Mouse (Mus musculus): Measurements from ENCODE around the gene Unc119b. TPM values are rescaled to one million over a fixed set of nuclear protein-coding genes. Genes with fewer than 3 reads are reported as not detected.

Unc119b gene
- polyA plus RNA-seq, 1 experiment from 2014 or later, result 81.2 TPM

DNA sequence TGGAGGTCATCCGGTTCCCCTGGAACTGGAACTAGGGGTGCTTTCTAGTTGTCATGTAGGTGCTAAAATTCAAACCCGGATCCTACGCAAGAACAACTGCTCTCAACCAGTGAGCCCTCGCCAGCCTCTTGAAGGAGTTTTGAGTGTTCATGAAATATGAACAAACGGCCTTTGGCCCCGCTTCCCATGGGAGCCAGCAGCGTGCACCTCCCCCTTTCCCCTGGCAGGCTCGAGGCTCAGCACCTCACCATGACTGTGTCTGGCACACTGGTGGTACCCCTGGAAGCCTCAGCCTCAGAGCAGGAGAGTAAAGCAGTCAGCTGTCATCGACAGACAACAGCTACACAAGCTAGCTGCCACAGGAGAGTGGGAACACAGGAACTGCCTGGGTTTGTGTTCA is 34.8 kb downstream of the Unc119b start:
- H3K4me3 ChIP-seq (ENCODE audit: low read depth, low read length), result no peak overlapping the region
- no peaks in the 10 kb centered on the region for H3K9me3 ChIP-seq (ENCODE audit: control insufficient read depth, low read length)
- no peak overlapping the region for H3K4me2 ChIP-seq (ENCODE audit: low read depth, low read length, severe bottlenecking)
- DNase-seq (ENCODE audit: low spot score) (no peak), ATAC-seq (replicated peaks; ENCODE audit: low FRiP score) (no peak)
- H3K27ac ChIP-seq (ENCODE audit: low read depth, low read length), result no peak overlapping the region
- H3K9ac ChIP-seq (ENCODE audit: low read length), result no peak overlapping the region
- 95% methylated on average over 9 of the region's 9 CpGs for WGBS
- no peaks in the 10 kb centered on the region for H3K27me3 ChIP-seq (ENCODE audit: control insufficient read depth, insufficient read depth, low read length)
- H3K36me3 ChIP-seq (ENCODE audit: control insufficient read depth, insufficient read depth, low read length), result peaks cover 11% of the 10 kb centered on the region
- H3K4me1 ChIP-seq (replicated peaks; ENCODE audit: control insufficient read depth, insufficient read depth, low read length), result no peaks in the 10 kb centered on the region

DNA sequence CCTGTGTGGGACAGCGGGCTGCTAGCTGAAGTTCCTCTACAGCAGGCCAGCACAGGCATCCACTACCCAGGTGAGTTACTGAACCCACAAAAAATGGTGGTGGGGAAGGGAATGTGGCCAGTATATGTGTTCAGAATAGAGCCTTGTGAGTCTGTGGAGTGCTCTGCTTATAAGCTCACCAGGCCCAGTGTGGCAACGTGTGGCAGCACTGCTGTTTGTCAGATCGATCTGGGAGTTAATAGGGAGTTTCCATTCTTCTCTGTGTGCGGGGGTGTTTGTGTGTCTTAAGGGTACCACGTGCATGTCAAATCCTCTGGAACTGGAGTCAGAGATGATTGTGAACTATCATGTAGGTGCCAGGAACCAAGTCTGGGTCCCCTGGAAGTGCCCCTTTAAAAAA is 35.2 kb downstream of the Unc119b start:
- WGBS, result 91% methylated on average over 5 of the region's 5 CpGs
- DNase-seq (ENCODE audit: low spot score), result no peak
- Histone ChIP-seq H3K4me3 (ENCODE audit: low read depth, low read length) (no peak overlapping the region), H3K9ac (ENCODE audit: low read length) (no peak overlapping the region), H3K27ac (ENCODE audit: low read depth, low read length) (no peak overlapping the region), H3K9me3 (ENCODE audit: control insufficient read depth, low read length) (no peaks in the 10 kb centered on the region), H3K36me3 (ENCODE audit: control insufficient read depth, insufficient read depth, low read length) (peaks cover 11% of the 10 kb centered on the region), H3K27me3 (ENCODE audit: control insufficient read depth, insufficient read depth, low read length) (no peaks in the 10 kb centered on the region), H3K4me1 (replicated peaks; ENCODE audit: control insufficient read depth, insufficient read depth, low read length) (no peaks in the 10 kb centered on the region), H3K4me2 (ENCODE audit: low read depth, low read length, severe bottlenecking) (no peak overlapping the region)
- ATAC-seq (replicated peaks; ENCODE audit: low FRiP score), result no peak

DNA sequence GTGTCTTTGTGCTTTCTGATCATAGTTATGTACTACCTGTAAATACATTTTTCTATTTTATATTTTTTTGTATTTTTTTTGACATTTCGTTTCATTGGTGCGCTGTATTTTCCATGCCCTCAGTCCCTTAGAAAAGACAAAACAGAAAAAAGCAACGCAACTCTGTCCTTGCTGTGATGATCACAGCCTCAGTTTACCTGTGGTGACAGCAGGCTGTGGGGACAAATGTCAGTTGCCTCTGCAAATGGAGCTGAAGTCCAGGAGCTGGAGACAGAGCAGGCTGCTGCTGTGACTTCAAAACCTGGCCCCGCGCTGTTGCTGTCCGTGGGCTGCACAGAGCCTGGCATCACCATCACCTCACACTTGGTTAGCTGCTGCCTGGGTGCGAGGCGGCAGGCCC is 36.6 kb downstream of the Unc119b start, which contains the start of gene Gm10401:
Gene Gm10401, minus strand, starts transcription at position 101 of the 400 bp plus-strand sequence.
- H3K27ac ChIP-seq (ENCODE audit: low read depth, low read length), result no peak within 1 kb of the TSS
- no peaks in the 10 kb centered on the region for H3K4me1 ChIP-seq (replicated peaks; ENCODE audit: control insufficient read depth, insufficient read depth, low read length)
- no peak for ATAC-seq (replicated peaks; ENCODE audit: low FRiP score)

DNA sequence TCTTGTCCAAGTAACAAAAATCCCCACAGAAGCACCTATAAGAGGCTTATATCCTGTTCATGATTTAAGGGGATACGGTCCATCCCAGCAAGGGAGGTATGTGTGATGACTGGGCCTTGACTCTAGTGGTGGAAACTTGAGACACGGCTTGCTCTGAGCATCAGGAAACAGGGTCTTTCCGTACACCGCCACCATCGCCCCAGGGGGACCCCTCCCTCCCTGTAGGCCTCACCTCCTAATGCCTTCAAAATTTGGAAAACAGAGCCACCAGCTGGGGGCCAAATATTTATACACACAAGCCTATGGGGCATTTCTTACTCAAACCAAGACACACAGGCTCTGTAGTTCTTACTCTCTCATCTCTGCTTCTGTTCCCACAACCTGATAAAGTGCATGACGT is 43.0 kb downstream of the Unc119b start:
- Histone ChIP-seq H3K4me2 (ENCODE audit: low read depth, low read length, severe bottlenecking) (no peak overlapping the region), H3K4me1 (replicated peaks; ENCODE audit: control insufficient read depth, insufficient read depth, low read length) (no peaks in the 10 kb centered on the region), H3K9me3 (ENCODE audit: control insufficient read depth, low read length) (no peaks in the 10 kb centered on the region), H3K9ac (ENCODE audit: low read length) (no peak overlapping the region), H3K27ac (ENCODE audit: low read depth, low read length) (no peak overlapping the region), H3K36me3 (ENCODE audit: control insufficient read depth, insufficient read depth, low read length) (peaks cover 12% of the 10 kb centered on the region), H3K27me3 (ENCODE audit: control insufficient read depth, insufficient read depth, low read length) (no peaks in the 10 kb centered on the region), H3K4me3 (ENCODE audit: low read depth, low read length) (no peak overlapping the region)
- ATAC-seq (replicated peaks; ENCODE audit: low FRiP score), result no peak
- WGBS, result 86% methylated on average over 6 of the region's 6 CpGs
- DNase-seq (ENCODE audit: low spot score), result no peak

More for the DNA sequence above, 36.6 kb downstream of the Unc119b start, which contains the start of gene Gm10401:
- no peak for DNase-seq (ENCODE audit: low spot score)
- Histone ChIP-seq H3K27me3 (ENCODE audit: control insufficient read depth, insufficient read depth, low read length) (no peaks in the 10 kb centered on the region), H3K4me3 (ENCODE audit: low read depth, low read length) (no peak within 1 kb of the TSS), H3K9ac (ENCODE audit: low read length) (no peak within 1 kb of the TSS), H3K9me3 (ENCODE audit: control insufficient read depth, low read length) (no peaks in the 10 kb centered on the region), H3K4me2 (ENCODE audit: low read depth, low read length, severe bottlenecking) (no peak within 1 kb of the TSS), H3K36me3 (ENCODE audit: control insufficient read depth, insufficient read depth, low read length) (peaks cover 11% of the 10 kb centered on the region)
- 97% methylated on average over 8 of the region's 8 CpGs for WGBS

- Histone ChIP-seq H3K4me3 (ENCODE audit: low read depth, low read length) (no peak overlapping the region), H3K27me3 (ENCODE audit: control insufficient read depth, insufficient read depth, low read length) (no peaks in the 10 kb centered on the region), H3K4me2 (ENCODE audit: low read depth, low read length, severe bottlenecking) (no peak overlapping the region), H3K36me3 (ENCODE audit: control insufficient read depth, insufficient read depth, low read length) (peaks cover 9% of the 10 kb centered on the region; the same call in 1 of the 2 replicates), H3K9me3 (ENCODE audit: control insufficient read depth, low read length) (no peaks in the 10 kb centered on the region), H3K9ac (ENCODE audit: low read length) (no peak overlapping the region), H3K27ac (ENCODE audit: low read depth, low read length) (no peak overlapping the region), H3K4me1 (replicated peaks; ENCODE audit: control insufficient read depth, insufficient read depth, low read length) (no peaks in the 10 kb centered on the region)
- ATAC-seq (replicated peaks; ENCODE audit: low FRiP score) (no peak), DNase-seq (ENCODE audit: low spot score) (no peak)
- 80% methylated on average over 3 of the region's 3 CpGs for WGBS
Observed at GRCm38 (mm10) chr5:115091015-115091414, 43.8 kb downstream of the Unc119b start.

GRCm38 (mm10) chr5:115089592-115090268 is 45.0 kb downstream of the Unc119b start:
- DNase-seq (ENCODE audit: low spot score) (no peak), ATAC-seq (replicated peaks; ENCODE audit: low FRiP score) (no peak)
- Histone ChIP-seq H3K4me3 (ENCODE audit: low read depth, low read length) (no peak overlapping the region), H3K27ac (ENCODE audit: low read depth, low read length) (no peak overlapping the region), H3K9ac (ENCODE audit: low read length) (no peak overlapping the region), H3K4me1 (replicated peaks; ENCODE audit: control insufficient read depth, insufficient read depth, low read length) (no peaks in the 10 kb centered on the region), H3K9me3 (ENCODE audit: control insufficient read depth, low read length) (no peaks in the 10 kb centered on the region), H3K36me3 (ENCODE audit: control insufficient read depth, insufficient read depth, low read length) (peaks cover 6% of the 10 kb centered on the region; the same call in 1 of the 2 replicates), H3K27me3 (ENCODE audit: control insufficient read depth, insufficient read depth, low read length) (no peaks in the 10 kb centered on the region), H3K4me2 (ENCODE audit: low read depth, low read length, severe bottlenecking) (no peak overlapping the region)
- WGBS, result 97% methylated on average over 5 of the region's 5 CpGs

DNA sequence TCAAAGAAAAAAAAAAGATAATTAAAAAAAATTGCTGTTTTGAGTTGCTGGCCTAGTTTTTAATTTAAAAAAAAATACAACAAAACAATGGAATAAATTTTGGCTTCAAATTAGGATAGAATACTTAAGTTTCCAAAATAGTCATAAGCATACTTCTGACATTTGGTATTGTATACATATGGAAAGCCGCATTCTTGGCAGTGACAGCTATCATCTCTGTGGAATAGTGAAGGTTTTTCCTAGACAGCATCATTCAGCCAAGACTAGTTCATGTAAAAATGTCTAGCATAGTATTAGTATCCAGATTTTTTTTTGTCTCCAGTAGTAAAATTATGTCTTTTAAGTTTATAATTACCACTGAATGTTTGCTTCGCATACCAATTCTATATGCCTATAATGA is 49.1 kb downstream of the Unc119b start:
- Histone ChIP-seq H3K9me3 (ENCODE audit: control insufficient read depth, low read length) (no peaks in the 10 kb centered on the region), H3K4me1 (replicated peaks; ENCODE audit: control insufficient read depth, insufficient read depth, low read length) (no peaks in the 10 kb centered on the region), H3K27me3 (ENCODE audit: control insufficient read depth, insufficient read depth, low read length) (no peaks in the 10 kb centered on the region), H3K4me2 (ENCODE audit: low read depth, low read length, severe bottlenecking) (no peak overlapping the region), H3K9ac (ENCODE audit: low read length) (no peak overlapping the region), H3K36me3 (ENCODE audit: control insufficient read depth, insufficient read depth, low read length) (peaks cover 3% of the 10 kb centered on the region; the same call in 1 of the 2 replicates), H3K27ac (ENCODE audit: low read depth, low read length) (no peak overlapping the region), H3K4me3 (ENCODE audit: low read depth, low read length) (no peak overlapping the region)
- DNase-seq (ENCODE audit: low spot score) (no peak), ATAC-seq (replicated peaks; ENCODE audit: low FRiP score) (no peak)
- WGBS, result 96% methylated on average over 2 of the region's 2 CpGs

GRCm38 (mm10) chr5:115083492-115083891 is 51.3 kb downstream of the Unc119b start:
- no peak overlapping the region for H3K4me3 ChIP-seq (ENCODE audit: low read depth, low read length)
- DNase-seq (ENCODE audit: low spot score), result no peak
- WGBS, result 90% methylated on average over 6 of the region's 6 CpGs
- no peak overlapping the region for H3K4me2 ChIP-seq (ENCODE audit: low read depth, low read length, severe bottlenecking)
- H3K4me1 ChIP-seq (replicated peaks; ENCODE audit: control insufficient read depth, insufficient read depth, low read length), result no peaks in the 10 kb centered on the region
- no peak overlapping the region for H3K9ac ChIP-seq (ENCODE audit: low read length)
- H3K36me3 ChIP-seq (ENCODE audit: control insufficient read depth, insufficient read depth, low read length), result no peaks in the 10 kb centered on the region; the same call in 1 of the 2 replicates
- H3K27ac ChIP-seq (ENCODE audit: low read depth, low read length), result no peak overlapping the region
- H3K27me3 ChIP-seq (ENCODE audit: control insufficient read depth, insufficient read depth, low read length), result no peaks in the 10 kb centered on the region
- no peaks in the 10 kb centered on the region for H3K9me3 ChIP-seq (ENCODE audit: control insufficient read depth, low read length)
- ATAC-seq (replicated peaks; ENCODE audit: low FRiP score), result no peak

DNA sequence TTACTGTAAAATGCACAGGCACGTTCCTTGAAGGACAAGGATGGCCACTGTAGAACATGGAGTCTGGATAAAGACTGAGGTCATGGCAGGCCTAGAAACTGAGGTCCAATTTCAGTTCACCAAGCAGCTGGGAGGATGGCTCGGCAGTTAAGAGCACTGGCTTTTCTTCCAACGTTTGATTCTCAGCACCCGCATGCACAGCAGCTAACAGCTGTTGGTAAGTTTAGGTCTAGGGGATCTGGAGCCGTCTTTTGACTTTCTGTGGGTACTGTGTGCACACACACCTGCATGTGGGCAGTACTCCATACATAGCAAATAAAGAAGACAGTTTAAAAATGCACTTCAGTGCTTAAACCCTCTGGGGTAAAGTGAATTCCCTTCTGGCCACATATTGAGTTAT is 53.1 kb downstream of the Unc119b start:
- no peaks in the 10 kb centered on the region for H3K9me3 ChIP-seq (ENCODE audit: control insufficient read depth, low read length)
- no peaks in the 10 kb centered on the region; the same call in 1 of the 2 replicates for H3K36me3 ChIP-seq (ENCODE audit: control insufficient read depth, insufficient read depth, low read length)
- no peak overlapping the region for H3K4me3 ChIP-seq (ENCODE audit: low read depth, low read length)
- DNase-seq (ENCODE audit: low spot score), result no peak
- no peaks in the 10 kb centered on the region for H3K27me3 ChIP-seq (ENCODE audit: control insufficient read depth, insufficient read depth, low read length)
- H3K27ac ChIP-seq (ENCODE audit: low read depth, low read length), result no peak overlapping the region
- no peak for ATAC-seq (replicated peaks; ENCODE audit: low FRiP score)
- WGBS, result 86% methylated on average over 5 of the region's 5 CpGs
- H3K4me2 ChIP-seq (ENCODE audit: low read depth, low read length, severe bottlenecking), result no peak overlapping the region
- H3K9ac ChIP-seq (ENCODE audit: low read length), result no peak overlapping the region
- no peaks in the 10 kb centered on the region for H3K4me1 ChIP-seq (replicated peaks; ENCODE audit: control insufficient read depth, insufficient read depth, low read length)
